Mouse (Mus musculus) ovary, adult 2 months (tissue): ENCODE measurements around the gene Fam71a. TPM values are rescaled to one million over a fixed set of nuclear protein-coding genes. Genes with fewer than 3 reads are reported as not detected.

ENCODE experiments used
- polyA plus RNA-seq: library from polyadenylated mRNA; depleted of rRNA; stranded (reverse); fragments of >200 nt; gene quantifications from 2 replicates; pipeline ENCODE4 v1.2.3, GENCODE M21; 2012; rRNA removed

Gene Fam71a
- not detected in 2 replicates for polyA plus RNA-seq

DNA sequence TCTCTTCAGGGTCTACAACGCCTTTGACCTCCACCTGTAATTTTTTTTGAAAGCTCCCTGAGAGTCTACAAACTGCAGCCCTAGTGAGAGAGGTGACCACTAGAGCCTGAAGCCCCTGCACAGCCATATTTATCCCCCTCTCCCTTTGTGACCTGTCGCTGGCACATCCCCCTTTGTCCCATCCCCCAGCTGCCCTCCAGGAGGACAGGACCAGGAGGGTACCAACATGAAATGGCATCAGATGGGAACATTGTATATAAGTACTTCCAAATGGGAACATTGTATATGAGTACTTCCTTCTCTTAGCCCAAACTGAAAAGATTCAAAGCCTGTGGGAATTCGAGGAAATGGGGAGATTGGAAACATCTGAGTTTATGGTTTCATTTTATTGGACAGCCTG, at the start of gene Fam71a:
TSS of gene Fam71a (minus strand) at position 101 of the 400 bp plus-strand sequence.

Other genes starting within 250 kb of the Fam71a start
- 22.9 and 26.5 TPM in 2 replicates for gene Angel2, start 239.7 kb downstream of the Fam71a start, polyA plus RNA-seq
- 7.7 and 8.2 TPM in 2 replicates for gene Vash2, start 185.5 kb downstream of the Fam71a start, polyA plus RNA-seq
- gene Flvcr1, start 138.7 kb downstream of the Fam71a start, polyA plus RNA-seq, result 42.1 and 52.6 TPM in 2 replicates
- not detected in 2 replicates for gene Spata45, start 128.2 kb downstream of the Fam71a start, polyA plus RNA-seq
- 2.9 and 4.9 TPM in 2 replicates for gene Tatdn3, start 101.9 kb downstream of the Fam71a start, polyA plus RNA-seq
- gene Nsl1, start 101.8 kb downstream of the Fam71a start, polyA plus RNA-seq, result 4.1 and 5.2 TPM in 2 replicates
- gene Batf3, start 67.0 kb downstream of the Fam71a start, polyA plus RNA-seq, result 7.4 and 9.7 TPM in 2 replicates
- gene Atf3, start 53.2 kb upstream of the Fam71a start, polyA plus RNA-seq, result 5.5 and 6.4 TPM in 2 replicates
- gene Nenf, start 153.4 kb upstream of the Fam71a start, polyA plus RNA-seq, result 392 and 487 TPM in 2 replicates
- gene Tmem206, start 161.1 kb upstream of the Fam71a start, polyA plus RNA-seq, result 36.8 and 46.7 TPM in 2 replicates
- gene Ppp2r5a, start 238.5 kb upstream of the Fam71a start, polyA plus RNA-seq, result 61.6 and 86.5 TPM in 2 replicates